16 mouse cellular contexts compared by ENCODE assay signal in the genomic region with DNA sequence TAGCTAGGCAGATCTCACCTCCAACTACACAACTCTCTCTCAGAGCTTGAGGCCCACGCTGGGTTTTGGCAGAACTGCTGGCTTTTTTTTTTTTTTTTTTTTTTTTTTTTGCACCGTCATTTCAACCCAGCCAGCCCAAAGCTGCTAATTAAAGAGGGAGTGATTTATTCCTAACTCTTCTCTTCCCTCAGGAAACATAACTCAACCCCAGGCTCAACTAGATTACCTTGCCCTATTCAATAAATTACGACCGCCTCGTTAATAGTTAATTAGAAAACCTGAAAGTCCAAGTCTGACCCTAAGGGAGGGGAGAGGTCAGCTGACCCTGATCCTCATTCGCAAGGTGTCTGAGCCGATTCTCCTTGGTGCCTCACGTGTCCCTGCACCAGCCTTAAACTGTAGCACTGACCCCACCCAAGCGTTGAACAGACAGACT.
DNase-seq lines count a peak whose midpoint lies in the region; ATAC-seq lines count a peak whose summit lies in the region.
"Had no signal": no experiment of that assay in that cellular context is flagged by ENCODE, and none has a peak within 500 bp of the region (broad histone marks: within the 10 kb centered on the region; RNA-seq: fewer than 3 reads in every experiment).

No protein-coding gene starts in this region.

- no peak overlapping the region; the same call in 1 of the 2 replicates for H3K9ac ChIP-seq in kidney, embryonic 16.5 days (replicated peaks; ENCODE audit: low read length)
- H3K9ac ChIP-seq in limb, embryonic 12.5 days (replicated peaks): no peak overlapping the region
- H3K9ac ChIP-seq: forebrain, postnatal 0 days; hindbrain, embryonic 15.5 days; liver, embryonic 14.5 days; midbrain, embryonic 12.5 days had no signal

- no peaks in the 10 kb centered on the region for H3K27me3 ChIP-seq in kidney, embryonic 16.5 days (ENCODE audit: insufficient read depth, low read length)
- no peaks in the 10 kb centered on the region for H3K27me3 ChIP-seq in limb, embryonic 12.5 days
- H3K27me3 ChIP-seq: hindbrain, embryonic 15.5 days; midbrain, embryonic 12.5 days had no signal

- peak overlapping the region; percentile 8; the same call in 1 of the 2 replicates for H3K4me2 ChIP-seq in kidney, embryonic 16.5 days (replicated peaks; ENCODE audit: low read depth, low read length)
- H3K4me2 ChIP-seq in limb, embryonic 12.5 days: 0 out of 2 replicates have a peak overlapping the region, but pooled peaks have one; percentile 48
- H3K4me2 ChIP-seq: heart, embryonic 11.5 days; hindbrain, embryonic 15.5 days; midbrain, embryonic 12.5 days had no signal

- H3K27ac ChIP-seq in kidney, embryonic 16.5 days (ENCODE audit: low read length): peak overlapping the region; percentile 78
- peak overlapping the region; percentile 86 for H3K27ac ChIP-seq in limb, embryonic 12.5 days
- H3K27ac ChIP-seq: hindbrain, embryonic 15.5 days; liver, embryonic 14.5 days; midbrain, embryonic 12.5 days had no signal

- peak; percentile 74 for ATAC-seq in kidney, embryonic 16.5 days (ENCODE audit: low FRiP score, low TSS enrichment)
- ATAC-seq in limb, embryonic 12.5 days (ENCODE audit: insufficient number of reproducible peaks, insufficient read depth, low FRiP score, low TSS enrichment, low read depth): no peak
- ATAC-seq: forebrain, postnatal 0 days had no signal

- H3K9me3 ChIP-seq in kidney, embryonic 16.5 days (ENCODE audit: low read length): peaks cover 8% of the 10 kb centered on the region
- H3K9me3 ChIP-seq in limb, embryonic 12.5 days: peaks cover 11% of the 10 kb centered on the region
- H3K9me3 ChIP-seq: hindbrain, embryonic 15.5 days had no signal

- no peak overlapping the region for H3K4me3 ChIP-seq in kidney, embryonic 16.5 days (ENCODE audit: low read length)
- H3K4me3 ChIP-seq in limb, embryonic 12.5 days (replicated peaks): no peak overlapping the region
- H3K4me3 ChIP-seq: hindbrain, embryonic 15.5 days; midbrain, embryonic 12.5 days had no signal

- peaks cover 43% of the 10 kb centered on the region for H3K4me1 ChIP-seq in kidney, embryonic 16.5 days (ENCODE audit: insufficient read depth, low read length)
- peaks cover 54% of the 10 kb centered on the region for H3K4me1 ChIP-seq in limb, embryonic 12.5 days (replicated peaks)
- H3K4me1 ChIP-seq: midbrain, embryonic 12.5 days had no signal

- peak; percentile 46 for DNase-seq in ZHBTc4 (ENCODE audit: low read depth, low spot score)
- DNase-seq in hindlimb bud, embryonic 11.5 days (ENCODE audit: extremely low spot score, low read depth, low spot score): peak; percentile 77
- no peak for DNase-seq in right cerebral cortex, adult 18-20 months
- no peak for DNase-seq in adrenal gland, postnatal 36 days
- no peak for DNase-seq in testis, postnatal 14 days (ENCODE audit: low spot score)
- DNase-seq: forebrain, postnatal 0 days; gastrocnemius, postnatal 36 days; layer of hippocampus, postnatal 36 days; spleen, adult 18-20 months had no signal

- WGBS in kidney, embryonic 16.5 days: 15% methylated on average over 9 of the region's 9 CpGs
- WGBS in limb, embryonic 12.5 days: 10% methylated on average over 9 of the region's 9 CpGs

- H3K36me3 ChIP-seq in kidney, embryonic 16.5 days (ENCODE audit: insufficient read depth, low read length): no peaks in the 10 kb centered on the region
- no peaks in the 10 kb centered on the region for H3K36me3 ChIP-seq in limb, embryonic 12.5 days
- H3K36me3 ChIP-seq: G1E; hindbrain, embryonic 15.5 days; midbrain, embryonic 12.5 days had no signal

Comparison
In these comparisons a context has a peak if more than half of its experiments do, and no peak if none do; other contexts are left out.
1. DNase-seq: peak in ZHBTc4 (single experiment) and hindlimb bud, embryonic 11.5 days (single experiment); none in right cerebral cortex, adult 18-20 months (single experiment), adrenal gland, postnatal 36 days (0 of 2) and testis, postnatal 14 days (single experiment).